In genomic region chr3:146843470-146843869, GRCm38 (mm10) we compare ENCODE assay signal across 16 mouse cellular contexts. TPM values are rescaled to one million over a fixed set of nuclear protein-coding genes. Genes with fewer than 3 reads are reported as not detected.
"Had no signal": no experiment of that assay in that cellular context is flagged by ENCODE, and none has a peak within 500 bp of the region (broad histone marks: within the 10 kb centered on the region; RNA-seq: fewer than 3 reads in every experiment).

No protein-coding gene starts in this region.

- H3K9ac ChIP-seq: limb, embryonic 15.5 days; liver, embryonic 14.5 days; liver, postnatal 0 days; lung, embryonic 14.5 days; midbrain, embryonic 12.5 days; midbrain, embryonic 15.5 days; neural tube, embryonic 12.5 days; neural tube, embryonic 15.5 days; stomach, embryonic 15.5 days had no signal

- DNase-seq: kidney, postnatal 4 days; left cerebral cortex, postnatal 4 days; liver, postnatal 0 days; right cerebral cortex, postnatal 25 days; spleen, adult 18-20 months; thymus, postnatal 25 days had no signal

- H3K9me3 ChIP-seq: limb, embryonic 15.5 days; midbrain, embryonic 12.5 days; midbrain, embryonic 15.5 days; neural tube, embryonic 12.5 days; neural tube, embryonic 15.5 days; stomach, embryonic 15.5 days had no signal

- H3K36me3 ChIP-seq: limb, embryonic 15.5 days; midbrain, embryonic 12.5 days; midbrain, embryonic 15.5 days; neural tube, embryonic 12.5 days; neural tube, embryonic 15.5 days; stomach, embryonic 15.5 days had no signal

- ATAC-seq: liver, postnatal 0 days; midbrain, embryonic 15.5 days had no signal

- H3K27ac ChIP-seq: limb, embryonic 15.5 days; liver, embryonic 14.5 days; macrophage; midbrain, embryonic 12.5 days; midbrain, embryonic 15.5 days; neural tube, embryonic 12.5 days; neural tube, embryonic 15.5 days; stomach, embryonic 15.5 days had no signal

- H3K27me3 ChIP-seq: limb, embryonic 15.5 days; midbrain, embryonic 12.5 days; midbrain, embryonic 15.5 days; neural tube, embryonic 12.5 days; neural tube, embryonic 15.5 days; stomach, embryonic 15.5 days had no signal

- H3K4me1 ChIP-seq: limb, embryonic 15.5 days; midbrain, embryonic 12.5 days; midbrain, embryonic 15.5 days; neural tube, embryonic 12.5 days; neural tube, embryonic 15.5 days; stomach, embryonic 15.5 days had no signal

- H3K4me3 ChIP-seq: limb, embryonic 15.5 days; midbrain, embryonic 12.5 days; midbrain, embryonic 15.5 days; neural tube, embryonic 12.5 days; neural tube, embryonic 15.5 days; stomach, embryonic 15.5 days had no signal

- H3K4me2 ChIP-seq: limb, embryonic 15.5 days; liver, embryonic 11.5 days; lung, embryonic 14.5 days; midbrain, embryonic 12.5 days; midbrain, embryonic 15.5 days; neural tube, embryonic 12.5 days; neural tube, embryonic 15.5 days; stomach, embryonic 15.5 days had no signal

RNA-seq across cellular contexts. Expression of gene Ttll7, which starts 8.7 kb away (rescaled TPM):
- polyA plus RNA-seq: macrophage had no signal
